ENCODE assay signal across 31 mouse cellular contexts in genomic region chr2:143982152-143982551, GRCm38 (mm10). TPM values are rescaled to one million over a fixed set of nuclear protein-coding genes. Genes with fewer than 3 reads are reported as not detected.
DNase-seq lines count a peak whose midpoint lies in the region; TF ChIP-seq lines count a peak whose summit lies in the region.
"Had no signal": no experiment of that assay in that cellular context is flagged by ENCODE, and none has a peak within 500 bp of the region (broad histone marks: within the 10 kb centered on the region; RNA-seq: fewer than 3 reads in every experiment).

No protein-coding gene starts in this region.

- no peak for TF ChIP-seq POLR2A in lung, adult 2 months (IDR thresholded peaks at IDR 0.05; ENCODE audit: borderline replicate concordance, extremely low read depth, low read depth, low read length)

- H3K9me3 ChIP-seq in embryonic facial prominence, embryonic 10.5 days, result no peaks in the 10 kb centered on the region
- H3K9me3 ChIP-seq: embryonic facial prominence, embryonic 13.5 days; forebrain, embryonic 12.5 days; forebrain, embryonic 15.5 days; heart, embryonic 10.5 days; heart, embryonic 13.5 days; hindbrain, embryonic 12.5 days; hindbrain, embryonic 15.5 days had no signal

- no peak for DNase-seq in layer of hippocampus, adult 2 months (ENCODE audit: low spot score in 2 of 2)
- DNase-seq in layer of hippocampus, postnatal 25 days (ENCODE audit: extremely low spot score in 1 of 2, low spot score in 1 of 2), result no peak
- DNase-seq in lung, adult 18-20 months, result peak; percentile 25 to 39
- no peak for DNase-seq in lung, adult 2 months
- DNase-seq in lung, postnatal 25 days (ENCODE audit: low spot score), result peak; percentile 43
- no peak for DNase-seq in lung, postnatal 14 days
- peak; percentile 45 for DNase-seq in lung, postnatal 36 days
- DNase-seq in embryonic facial prominence, embryonic 10.5 days (ENCODE audit: low spot score), result no peak
- DNase-seq: adrenal gland, adult 2 months; adrenal gland, postnatal 14 days; B cell, adult 2 months; cerebellum, adult 11 months had no signal

- TF ChIP-seq CTCF in layer of hippocampus, adult 2 months (conservative IDR thresholded peaks at IDR 0.05), result no peak
- TF ChIP-seq CTCF in lung, adult 2 months (IDR thresholded peaks at IDR 0.05; ENCODE audit: insufficient read depth, low read length), result no peak

- peak overlapping the region; percentile 44; the same call in 1 of the 2 replicates for H3K27ac ChIP-seq in layer of hippocampus, adult 2 months
- no peak overlapping the region for H3K27ac ChIP-seq in embryonic facial prominence, embryonic 10.5 days (replicated peaks)
- H3K27ac ChIP-seq: embryonic facial prominence, embryonic 13.5 days; forebrain, embryonic 12.5 days; forebrain, embryonic 15.5 days; heart, adult 2 months; heart, embryonic 10.5 days; heart, embryonic 13.5 days; hindbrain, embryonic 12.5 days; hindbrain, embryonic 15.5 days had no signal

- peaks cover 15% of the 10 kb centered on the region for H3K4me1 ChIP-seq in lung, adult 2 months (ENCODE audit: control insufficient read depth, insufficient read depth, low read length)
- no peaks in the 10 kb centered on the region for H3K4me1 ChIP-seq in embryonic facial prominence, embryonic 10.5 days
- H3K4me1 ChIP-seq: forebrain, embryonic 12.5 days; forebrain, embryonic 15.5 days; hindbrain, embryonic 12.5 days; hindbrain, embryonic 15.5 days had no signal

- H3K36me3 ChIP-seq in embryonic facial prominence, embryonic 10.5 days (replicated peaks), result peaks cover 47% of the 10 kb centered on the region
- H3K36me3 ChIP-seq: forebrain, embryonic 15.5 days; hindbrain, embryonic 15.5 days had no signal

- 71% methylated on average over 4 of the region's 4 CpGs for WGBS in lung, adult 2 months
- 79% methylated on average over 4 of the region's 4 CpGs for WGBS in embryonic facial prominence, embryonic 10.5 days

- no peak overlapping the region for H3K4me3 ChIP-seq in layer of hippocampus, adult 2 months
- no peak overlapping the region for H3K4me3 ChIP-seq in lung, adult 2 months (replicated peaks; ENCODE audit: extremely low read depth, low read depth, low read length)
- no peak overlapping the region for H3K4me3 ChIP-seq in embryonic facial prominence, embryonic 10.5 days
- H3K4me3 ChIP-seq: embryonic facial prominence, embryonic 13.5 days; erythroblast, embryonic 14.5 days; forebrain, embryonic 12.5 days; forebrain, embryonic 15.5 days; heart, adult 2 months; heart, embryonic 10.5 days; heart, embryonic 13.5 days; hindbrain, embryonic 12.5 days; hindbrain, embryonic 15.5 days had no signal

- no peaks in the 10 kb centered on the region for H3K27me3 ChIP-seq in embryonic facial prominence, embryonic 10.5 days (replicated peaks; ENCODE audit: low read depth, poor library complexity, severe bottlenecking)
- H3K27me3 ChIP-seq: CH12.LX; embryonic facial prominence, embryonic 13.5 days; forebrain, embryonic 12.5 days; forebrain, embryonic 15.5 days; heart, embryonic 13.5 days; hindbrain, embryonic 12.5 days; hindbrain, embryonic 15.5 days had no signal

RNA-seq across cellular contexts. Expression of gene Rrbp1, which starts 28.9 kb away (rescaled TPM):
- total RNA-seq in layer of hippocampus, adult 2 months (2021), result 10 to 100 TPM; 52.6 to 56.3 TPM
- 10 to 100 TPM; 61.6 to 72.9 TPM for total RNA-seq in layer of hippocampus, postnatal 25 days (2021)
- polyA plus RNA-seq in lung, adult 2 months (2012; rRNA removed), result 68.8 and 78.1 TPM in 2 replicates
- polyA plus RNA-seq in embryonic facial prominence, embryonic 10.5 days (2016; fragmentation: Nextera tagmentation; extraction: Ambion mirVana), result 50.7 and 57.8 TPM in 2 replicates

RNA-seq across cellular contexts. Expression of gene Banf2, which starts 50.7 kb away (rescaled TPM):
- total RNA-seq in layer of hippocampus, adult 2 months (2021), result not detected
- not detected for total RNA-seq in layer of hippocampus, postnatal 25 days (2021)
- not detected in 2 replicates for polyA plus RNA-seq in lung, adult 2 months (2012; rRNA removed)
- not detected in 2 replicates for polyA plus RNA-seq in embryonic facial prominence, embryonic 10.5 days (2016; fragmentation: Nextera tagmentation; extraction: Ambion mirVana)
- total RNA-seq: adrenal gland, adult 2 months; adrenal gland, postnatal 14 days; adrenal gland, postnatal 4 days; CH12.LX; common myeloid progenitor, adult 5-6 weeks; gastrocnemius, adult 8-10 months; gastrocnemius, postnatal 25 days; heart, adult 2 months; heart, postnatal 25 days; hematopoietic stem cell, adult 5-6 weeks; MEL had no signal
- polyA plus RNA-seq: adrenal gland, adult 2 months; cerebellum, adult 2 months; embryonic facial prominence, embryonic 13.5 days; erythroblast, embryonic 14.5 days; forebrain, embryonic 12.5 days; forebrain, embryonic 15.5 days; heart, adult 2 months; heart, embryonic 10.5 days; heart, embryonic 13.5 days; heart, embryonic 16.5 days; hindbrain, embryonic 12.5 days; hindbrain, embryonic 15.5 days had no signal

Comparison
In these comparisons a context has a peak if more than half of its experiments do, and no peak if none do; other contexts are left out.
1. DNase-seq: peak in lung, adult 18-20 months (2 of 2), lung, postnatal 25 days (single experiment) and lung, postnatal 36 days (single experiment); none in layer of hippocampus, adult 2 months (0 of 2), layer of hippocampus, postnatal 25 days (0 of 2), lung, adult 2 months (single experiment), lung, postnatal 14 days (single experiment) and embryonic facial prominence, embryonic 10.5 days (single experiment).